ENCODE assay signal across 20 mouse cellular contexts in genomic region chrX:7928270-7928790, GRCm38 (mm10). TPM values are rescaled to one million over a fixed set of nuclear protein-coding genes. Genes with fewer than 3 reads are reported as not detected.
DNase-seq lines count a peak whose midpoint lies in the region; ATAC-seq and TF ChIP-seq lines count a peak whose summit lies in the region.
"Had no signal": no experiment of that assay in that cellular context is flagged by ENCODE, and none has a peak within 500 bp of the region (broad histone marks: within the 10 kb centered on the region; RNA-seq: fewer than 3 reads in every experiment).

Eras (minus strand) TSS chrX:7928607.

- peaks cover 39% of the 10 kb centered on the region for H3K27me3 ChIP-seq in heart, embryonic 16.5 days (ENCODE audit: control insufficient read depth, insufficient read depth, low read length)
- no peaks in the 10 kb centered on the region; the same call in 1 of the 2 replicates for H3K27me3 ChIP-seq in heart, adult 2 months (ENCODE audit: control insufficient read depth, insufficient read depth, low read length)
- peaks cover 63% of the 10 kb centered on the region for H3K27me3 ChIP-seq in midbrain, embryonic 10.5 days (ENCODE audit: low read depth, poor library complexity, severe bottlenecking)
- peaks cover 9% of the 10 kb centered on the region for H3K27me3 ChIP-seq in midbrain, embryonic 11.5 days (ENCODE audit: control insufficient read depth, insufficient read depth, low read length)
- peaks cover 64% of the 10 kb centered on the region for H3K27me3 ChIP-seq in embryonic facial prominence, embryonic 10.5 days (replicated peaks; ENCODE audit: low read depth, poor library complexity, severe bottlenecking)

- H3K4me2 ChIP-seq in heart, embryonic 16.5 days (ENCODE audit: low read depth, low read length) = peak within 1 kb of the TSS; percentile 36
- H3K4me2 ChIP-seq in midbrain, embryonic 11.5 days = no peak within 1 kb of the TSS
- H3K4me2 ChIP-seq: embryonic facial prominence, embryonic 12.5 days had no signal

- TF ChIP-seq EP300 in heart, adult 2 months (IDR thresholded peaks at IDR 0.05; ENCODE audit: insufficient read depth, low read depth, low read length) = no peak

- H3K36me3 ChIP-seq in heart, embryonic 16.5 days (ENCODE audit: control insufficient read depth, insufficient read depth) = peaks cover 8% of the 10 kb centered on the region
- no peaks in the 10 kb centered on the region for H3K36me3 ChIP-seq in heart, adult 2 months (ENCODE audit: control insufficient read depth, insufficient read depth, low read length)
- peaks cover 45% of the 10 kb centered on the region for H3K36me3 ChIP-seq in midbrain, embryonic 10.5 days
- H3K36me3 ChIP-seq in midbrain, embryonic 11.5 days (ENCODE audit: control insufficient read depth, insufficient read depth, low read length) = 0 out of 2 replicates have a peak, but pooled peaks cover 4% of the 10 kb centered on the region
- peaks cover 43% of the 10 kb centered on the region for H3K36me3 ChIP-seq in embryonic facial prominence, embryonic 10.5 days (replicated peaks)

- no peaks in the 10 kb centered on the region for H3K9me3 ChIP-seq in heart, embryonic 16.5 days (replicated peaks; ENCODE audit: control insufficient read depth, low read length)
- H3K9me3 ChIP-seq in midbrain, embryonic 10.5 days (replicated peaks) = peaks cover 23% of the 10 kb centered on the region
- no peaks in the 10 kb centered on the region for H3K9me3 ChIP-seq in midbrain, embryonic 11.5 days (ENCODE audit: control insufficient read depth, low read length)
- peaks cover 7% of the 10 kb centered on the region; the same call in 1 of the 2 replicates for H3K9me3 ChIP-seq in embryonic facial prominence, embryonic 10.5 days

- TF ChIP-seq CTCF in heart, adult 2 months (IDR thresholded peaks at IDR 0.05) = no peak

- no peak for TF ChIP-seq POLR2A in heart, adult 2 months (IDR thresholded peaks at IDR 0.05; ENCODE audit: insufficient read depth, low read depth, low read length)

- WGBS in heart, embryonic 16.5 days = 20% methylated on average over 16 of the region's 19 CpGs
- 28% methylated on average over 19 of the region's 19 CpGs for WGBS in heart, adult 2 months
- 14% methylated on average over 19 of the region's 19 CpGs for WGBS in midbrain, embryonic 10.5 days
- 11% methylated on average over 18 of the region's 19 CpGs for WGBS in midbrain, embryonic 11.5 days
- WGBS in embryonic facial prominence, embryonic 10.5 days = 16% methylated on average over 19 of the region's 19 CpGs

- DNase-seq in heart, adult 2 months = no peak
- no peak for DNase-seq in midbrain, embryonic 10.5 days (ENCODE audit: low spot score)
- DNase-seq in midbrain, embryonic 11.5 days (ENCODE audit: low spot score, missing footprints) = no peak
- DNase-seq in R1 (ENCODE audit: low read depth, low spot score) = peak; percentile 88
- no peak for DNase-seq in embryonic facial prominence, embryonic 10.5 days (ENCODE audit: low spot score)
- no peak for DNase-seq in cerebellum, postnatal 4 days (ENCODE audit: low spot score in 2 of 2)
- DNase-seq: adrenal gland, postnatal 36 days; cerebellum, postnatal 25 days; kidney, adult 9 months; liver; lung, adult 18-20 months; lung, postnatal 36 days had no signal

- ATAC-seq in heart, embryonic 16.5 days (replicated peaks; ENCODE audit: extremely low read depth, insufficient read depth, low FRiP score) = no peak
- ATAC-seq in midbrain, embryonic 11.5 days (ENCODE audit: low FRiP score) = no peak

- H3K4me3 ChIP-seq in heart, embryonic 16.5 days (ENCODE audit: low read length) = peak within 1 kb of the TSS; percentile 10; the same call in 1 of the 2 replicates
- no peak within 1 kb of the TSS for H3K4me3 ChIP-seq in heart, adult 2 months
- peak within 1 kb of the TSS; percentile 20; the same call in 1 of the 2 replicates for H3K4me3 ChIP-seq in midbrain, embryonic 10.5 days
- H3K4me3 ChIP-seq in midbrain, embryonic 11.5 days (ENCODE audit: low read depth, low read length) = no peak within 1 kb of the TSS
- 0 out of 2 replicates have a peak within 1 kb of the TSS, but pooled peaks have one; percentile 13 for H3K4me3 ChIP-seq in embryonic facial prominence, embryonic 10.5 days
- H3K4me3 ChIP-seq: embryonic facial prominence, embryonic 12.5 days had no signal

- no peak within 1 kb of the TSS for H3K9ac ChIP-seq in heart, embryonic 16.5 days (ENCODE audit: low read length)
- no peak within 1 kb of the TSS for H3K9ac ChIP-seq in heart, adult 2 months (ENCODE audit: low read depth, low read length)
- no peak within 1 kb of the TSS for H3K9ac ChIP-seq in midbrain, embryonic 11.5 days (ENCODE audit: low read length)
- H3K9ac ChIP-seq: embryonic facial prominence, embryonic 12.5 days had no signal

- no peaks in the 10 kb centered on the region for H3K79me2 ChIP-seq in heart, adult 2 months (replicated peaks; ENCODE audit: control insufficient read depth, insufficient read depth, low read length)

- intact Hi-C loops in heart, adult 2 months (cut with DNase I) = no loop called here

- H3K4me1 ChIP-seq in heart, embryonic 16.5 days (ENCODE audit: control insufficient read depth, insufficient read depth, low read length) = no peaks in the 10 kb centered on the region
- no peaks in the 10 kb centered on the region for H3K4me1 ChIP-seq in heart, adult 2 months (ENCODE audit: control insufficient read depth, insufficient read depth, low read length)
- H3K4me1 ChIP-seq in midbrain, embryonic 10.5 days = peaks cover 14% of the 10 kb centered on the region
- H3K4me1 ChIP-seq in midbrain, embryonic 11.5 days (ENCODE audit: control insufficient read depth, insufficient read depth, low read length) = no peaks in the 10 kb centered on the region
- peaks cover 4% of the 10 kb centered on the region; the same call in 1 of the 2 replicates for H3K4me1 ChIP-seq in embryonic facial prominence, embryonic 10.5 days
- H3K4me1 ChIP-seq: embryonic facial prominence, embryonic 12.5 days had no signal

- no peak within 1 kb of the TSS for H3K27ac ChIP-seq in heart, embryonic 16.5 days (ENCODE audit: low read length)
- H3K27ac ChIP-seq in heart, adult 2 months = no peak within 1 kb of the TSS
- H3K27ac ChIP-seq in midbrain, embryonic 10.5 days (replicated peaks) = no peak within 1 kb of the TSS
- H3K27ac ChIP-seq in midbrain, embryonic 11.5 days (ENCODE audit: low read depth, low read length) = no peak within 1 kb of the TSS
- H3K27ac ChIP-seq in embryonic facial prominence, embryonic 10.5 days (replicated peaks) = no peak within 1 kb of the TSS
- H3K27ac ChIP-seq: embryonic facial prominence, embryonic 12.5 days had no signal

RNA-seq across cellular contexts. Expression of gene Eras, which starts in this region (rescaled TPM):
- not detected in 2 replicates for polyA plus RNA-seq in heart, embryonic 16.5 days (2015; fragmentation: Nextera tagmentation; extraction: Ambion mirVana)
- total RNA-seq in heart, adult 2 months (2021) = not detected
- polyA plus RNA-seq in heart, adult 2 months (2012; rRNA removed) = not detected in 2 replicates
- polyA plus RNA-seq in midbrain, embryonic 10.5 days (2016; fragmentation: Nextera tagmentation; extraction: Ambion mirVana) = 0.19 TPM in 1 of 2 replicates, not detected in the other
- polyA plus RNA-seq in midbrain, embryonic 11.5 days (2014; fragmentation: Nextera tagmentation; extraction: Ambion mirVana) = not detected in 2 replicates
- 0.28 TPM in 1 of 2 replicates, not detected in the other for polyA plus RNA-seq in embryonic facial prominence, embryonic 10.5 days (2016; fragmentation: Nextera tagmentation; extraction: Ambion mirVana)
- total RNA-seq: adrenal gland, postnatal 36 days; gastrocnemius, postnatal 4 days; hematopoietic stem cell, adult 5-6 weeks; layer of hippocampus, adult 8-10 months; left cerebral cortex, postnatal 10 days had no signal
- polyA plus RNA-seq: embryonic facial prominence, embryonic 12.5 days; neural tube, embryonic 14.5 days; thymus, postnatal 0 days had no signal

Comparison
In these comparisons a context has a peak if more than half of its experiments do, and no peak if none do; other contexts are left out.
1. H3K4me3 ChIP-seq: peak in heart, embryonic 16.5 days (single experiment), midbrain, embryonic 10.5 days (single experiment) and embryonic facial prominence, embryonic 10.5 days (single experiment); none in heart, adult 2 months (single experiment) and midbrain, embryonic 11.5 days (single experiment).